Mouse (Mus musculus) testis, adult 2 months (tissue): ENCODE data around the gene Sema6d. TPM values are rescaled to one million over a fixed set of nuclear protein-coding genes. Genes with fewer than 3 reads are reported as not detected.

Experiments used
- H3K27ac ChIP-seq: fragments of 200-500 bp; 2 replicates; pipeline ENCODE4 v1.5.1; 2012; ENCODE audit warnings: low read depth, low read length; ENCODE audit not compliant: control insufficient read depth, insufficient read depth
- H3K27me3 ChIP-seq: fragments of 200-500 bp; 2 replicates; pipeline ENCODE4 v1.6.1; 2012; ENCODE audit warnings: mild to moderate bottlenecking, low read length, moderate library complexity; ENCODE audit not compliant: control insufficient read depth, insufficient read depth
- H3K36me3 ChIP-seq: fragments of 200-500 bp; 2 replicates; pipeline ENCODE4 v1.6.1; 2012; ENCODE audit warnings: mild to moderate bottlenecking, low read length; ENCODE audit not compliant: control insufficient read depth, insufficient read depth
- H3K4me1 ChIP-seq: fragments of 200-500 bp; 2 replicates; pipeline ENCODE4 v1.6.1; 2012; ENCODE audit warnings: low read length; ENCODE audit not compliant: control insufficient read depth, insufficient read depth
- H3K4me3 ChIP-seq: fragments of 200-500 bp; 2 replicates; pipeline ENCODE4 v1.5.1; 2012; ENCODE audit warnings: low read depth, mild to moderate bottlenecking, low read length, moderate library complexity, mixed read lengths; ENCODE audit not compliant: control insufficient read depth
- CTCF ChIP-seq: fragments of 200-500 bp; IDR thresholded peaks from 2 replicates; pipeline ENCODE4 v1.5.1; 2012; ENCODE audit warnings: low read depth, mild to moderate bottlenecking, inconsistent platforms, low read length, moderate library complexity; ENCODE audit not compliant: control insufficient read depth, insufficient read depth, insufficient replicate concordance
- POLR2A ChIP-seq: fragments of 200-500 bp; IDR thresholded peaks from 2 replicates; pipeline ENCODE4 v1.6.1; 2012; ENCODE audit warnings: low read depth, mild to moderate bottlenecking, inconsistent platforms, low read length, moderate library complexity; ENCODE audit not compliant: control insufficient read depth
- polyA plus RNA-seq: library from polyadenylated mRNA; depleted of rRNA; stranded (reverse); fragments of >200 nt; gene quantifications from 2 replicates; pipeline ENCODE4 v1.2.3, GENCODE M21; 2012

Gene Sema6d
- polyA plus RNA-seq, 1 experiment: 1.0 TPM

- no peaks in the 10 kb centered on the region for H3K36me3 ChIP-seq
- no peak for TF ChIP-seq CTCF
- no peak for TF ChIP-seq POLR2A
Measured at GRCm38 (mm10) chr2:124706896-124707295, 617.1 kb downstream of the Sema6d start.

More at GRCm38 (mm10) chr2:124706896-124707295, 617.1 kb downstream of the Sema6d start:
- Histone ChIP-seq H3K4me3 (no peak overlapping the region), H3K27ac (no peak overlapping the region), H3K4me1 (no peaks in the 10 kb centered on the region; the same call in 1 of the 2 replicates), H3K27me3 (no peaks in the 10 kb centered on the region)
